Mouse (Mus musculus) left cerebral cortex, postnatal 4 days (tissue): ENCODE measurements around the gene Kcnj6. TPM values are rescaled to one million over a fixed set of nuclear protein-coding genes. Genes with fewer than 3 reads are reported as not detected.

Source experiments
- DNase-seq: peaks from one replicate; pipeline ENCODE4 v3.0.0-alpha.2; 2022
- intact Hi-C: fragments of 180-260 bp; cut with DNase I; formaldehyde crosslinking; loops from one replicate; pipeline ENCODE4 v1.15.1; 2025
- total RNA-seq, 2 experiments: library from RNA; stranded (reverse); gene quantifications; 2 replicates each; pipeline ENCODE4 v1.2.3; 2021

Gene Kcnj6
- total RNA-seq, 2 experiments from 2014 or later, result 31.4 to 34.2 TPM

GRCm38 (mm10) chr16:94785873-94786272, 211.6 kb downstream of the Kcnj6 start:
- no peak for DNase-seq
- intact Hi-C loops, result loop anchor here (5.0 kb wide), 2 partner anchors 211 to 556 kb away; partner anchors contain the start of gene Kcnj6

- DNase-seq, result no peak
Observed at GRCm38 (mm10) chr16:94783696-94784095, 213.8 kb downstream of the Kcnj6 start.

GRCm38 (mm10) chr16:94782110-94782946, 215.2 kb downstream of the Kcnj6 start:
- no peak for DNase-seq
- intact Hi-C loops, result no loop called here

More at GRCm38 (mm10) chr16:94783696-94784095, 213.8 kb downstream of the Kcnj6 start:
- intact Hi-C loops, result no loop called here

GRCm38 (mm10) chr16:94773928-94774327, 223.6 kb downstream of the Kcnj6 start:
- no peak for DNase-seq
- intact Hi-C loops, result no loop called here

- intact Hi-C loops, result no loop called here
- no peak for DNase-seq
Observed at GRCm38 (mm10) chr16:94767606-94768005, 229.9 kb downstream of the Kcnj6 start.

- no peak for DNase-seq
- intact Hi-C loops, result no loop called here
Observed at GRCm38 (mm10) chr16:94765129-94765528, 232.4 kb downstream of the Kcnj6 start.

- intact Hi-C loops, result no loop called here
- no peak for DNase-seq
Observed at GRCm38 (mm10) chr16:94760732-94761131, 236.8 kb downstream of the Kcnj6 start.

GRCm38 (mm10) chr16:94759761-94760160, 237.7 kb downstream of the Kcnj6 start:
- intact Hi-C loops, result no loop called here
- DNase-seq, result no peak

GRCm38 (mm10) chr16:94758606-94759005, 238.9 kb downstream of the Kcnj6 start:
- intact Hi-C loops, result no loop called here
- no peak for DNase-seq

GRCm38 (mm10) chr16:94756352-94756751, 241.1 kb downstream of the Kcnj6 start:
- no peak for DNase-seq

GRCm38 (mm10) chr16:94753453-94753852, 244.0 kb downstream of the Kcnj6 start:
- intact Hi-C loops, result no loop called here

More at GRCm38 (mm10) chr16:94756352-94756751, 241.1 kb downstream of the Kcnj6 start:
- intact Hi-C loops, result no loop called here

GRCm38 (mm10) chr16:94752781-94753180, 244.7 kb downstream of the Kcnj6 start:
- peak; percentile 16 for DNase-seq
- intact Hi-C loops, result no loop called here

More at GRCm38 (mm10) chr16:94753453-94753852, 244.0 kb downstream of the Kcnj6 start:
- DNase-seq, result peak; percentile 25

- intact Hi-C loops, result no loop called here
- peak; percentile 65 for DNase-seq
Observed at GRCm38 (mm10) chr16:94745016-94745415, 252.5 kb downstream of the Kcnj6 start.

GRCm38 (mm10) chr16:94743853-94744501, 253.5 kb downstream of the Kcnj6 start:
- intact Hi-C loops, result no loop called here
- DNase-seq, result peak; percentile 36

GRCm38 (mm10) chr16:94737359-94737687, 260.2 kb downstream of the Kcnj6 start:
- no peak for DNase-seq
- intact Hi-C loops, result no loop called here

GRCm38 (mm10) chr16:94736462-94737358, 260.8 kb downstream of the Kcnj6 start:
- intact Hi-C loops, result no loop called here
- no peak for DNase-seq

GRCm38 (mm10) chr16:94735472-94735871, 262.0 kb downstream of the Kcnj6 start:
- intact Hi-C loops, result no loop called here

GRCm38 (mm10) chr16:94731027-94731426, 266.5 kb downstream of the Kcnj6 start:
- intact Hi-C loops, result no loop called here

More at GRCm38 (mm10) chr16:94735472-94735871, 262.0 kb downstream of the Kcnj6 start:
- no peak for DNase-seq

GRCm38 (mm10) chr16:94729236-94729635, 268.3 kb downstream of the Kcnj6 start:
- no peak for DNase-seq
- intact Hi-C loops, result no loop called here

More at GRCm38 (mm10) chr16:94731027-94731426, 266.5 kb downstream of the Kcnj6 start:
- no peak for DNase-seq

- intact Hi-C loops, result no loop called here
- DNase-seq, result peak; percentile 35
Observed at GRCm38 (mm10) chr16:94724747-94725211, 272.7 kb downstream of the Kcnj6 start.
